Mouse (Mus musculus): ENCODE results near the gene Coa4. TPM values are rescaled to one million over a fixed set of nuclear protein-coding genes. Genes with fewer than 3 reads are reported as not detected.
A peak's percentile ranks its signal among the peaks of the same experiment; 100 is the strongest.
"Not testable (repeated sequence)": the region's sequence is repeated elsewhere in the genome, so short reads cannot be mapped to it uniquely, and the experiment has no call there.

Gene Coa4
- total RNA-seq, 2 experiments from 2014 or later: 10.1 to 11.7 TPM

- DNase-seq (ENCODE audit: low spot score): no peak
Observed at GRCm38 (mm10) chr7:100559331-100559730, 22.5 kb downstream of the Coa4 start.

DNA sequence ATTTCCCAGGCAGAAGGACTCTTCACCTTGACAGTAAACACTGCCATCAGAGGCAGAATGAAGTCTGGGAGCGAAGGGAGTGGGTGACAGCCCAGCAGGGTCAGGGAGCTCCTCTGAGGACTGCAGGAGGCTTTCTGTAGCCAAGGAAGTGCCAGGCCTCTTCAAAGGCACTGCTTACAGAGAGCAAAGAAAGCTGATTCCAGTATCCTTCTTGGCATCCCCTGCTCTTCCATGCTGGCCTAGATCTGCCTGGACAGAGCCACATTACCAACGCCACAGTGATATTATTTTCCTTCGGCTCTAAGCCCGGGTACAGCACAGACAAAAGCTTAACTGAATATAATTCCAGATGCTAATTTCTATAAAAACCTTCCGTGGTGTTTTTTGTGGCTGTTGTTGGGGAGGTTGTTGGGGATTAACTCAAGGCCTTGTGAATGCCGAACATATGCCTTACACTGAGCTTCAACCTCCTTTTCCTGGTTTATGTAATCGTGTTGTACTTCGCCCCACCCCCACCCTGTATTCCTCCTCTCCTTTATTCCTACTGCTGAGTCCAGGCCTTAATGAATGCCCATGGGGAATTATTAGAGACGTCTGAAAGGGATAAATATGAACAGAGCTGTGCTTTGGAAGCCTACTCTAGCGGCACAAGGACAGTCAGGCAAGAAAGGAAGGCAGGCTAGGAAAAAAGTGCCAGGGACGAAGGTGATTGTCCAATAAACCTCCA, 25.2 kb downstream of the Coa4 start:
- DNase-seq (ENCODE audit: low spot score): peak; percentile 53

DNA sequence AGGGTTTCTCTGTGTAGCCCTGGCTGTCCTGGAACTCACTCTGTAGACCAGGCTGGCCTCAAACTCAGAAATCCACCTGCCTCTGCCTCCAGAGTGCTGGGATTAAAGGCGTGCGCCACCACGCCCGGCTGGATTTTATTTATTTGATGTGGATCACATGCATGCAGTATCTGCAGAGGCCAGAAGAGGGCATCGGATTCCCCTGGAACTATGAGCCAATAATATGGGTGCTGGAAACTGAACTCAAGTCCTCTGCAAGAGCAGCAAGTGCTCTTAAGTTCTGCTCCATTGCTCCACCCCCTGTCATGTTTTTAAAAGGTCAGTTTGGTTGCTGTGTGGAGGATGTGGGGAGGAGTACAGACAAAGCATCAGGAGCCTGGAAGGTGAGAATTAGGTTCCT, 30.4 kb downstream of the Coa4 start:
- DNase-seq (ENCODE audit: low spot score): not testable (repeated sequence)

DNA sequence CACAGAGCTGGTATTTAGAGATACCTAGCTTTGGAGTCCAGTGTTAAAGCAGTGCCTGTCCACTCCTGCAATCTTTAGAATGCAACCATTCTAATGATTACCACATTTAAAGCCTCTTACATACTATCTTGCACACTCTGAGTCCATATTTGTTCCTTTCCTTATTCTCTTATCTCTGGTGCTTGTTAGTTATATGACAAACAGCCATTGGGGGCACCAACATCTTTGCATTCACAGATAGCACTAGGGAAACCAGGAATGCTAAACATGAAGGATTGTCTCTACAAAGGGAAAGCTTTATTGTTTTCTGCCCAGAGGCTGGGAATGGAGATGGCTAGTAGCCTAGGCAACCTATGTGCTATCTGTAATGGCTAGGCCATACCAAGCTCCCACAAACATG, 33.0 kb downstream of the Coa4 start:
- no peak for DNase-seq (ENCODE audit: low spot score)

DNA sequence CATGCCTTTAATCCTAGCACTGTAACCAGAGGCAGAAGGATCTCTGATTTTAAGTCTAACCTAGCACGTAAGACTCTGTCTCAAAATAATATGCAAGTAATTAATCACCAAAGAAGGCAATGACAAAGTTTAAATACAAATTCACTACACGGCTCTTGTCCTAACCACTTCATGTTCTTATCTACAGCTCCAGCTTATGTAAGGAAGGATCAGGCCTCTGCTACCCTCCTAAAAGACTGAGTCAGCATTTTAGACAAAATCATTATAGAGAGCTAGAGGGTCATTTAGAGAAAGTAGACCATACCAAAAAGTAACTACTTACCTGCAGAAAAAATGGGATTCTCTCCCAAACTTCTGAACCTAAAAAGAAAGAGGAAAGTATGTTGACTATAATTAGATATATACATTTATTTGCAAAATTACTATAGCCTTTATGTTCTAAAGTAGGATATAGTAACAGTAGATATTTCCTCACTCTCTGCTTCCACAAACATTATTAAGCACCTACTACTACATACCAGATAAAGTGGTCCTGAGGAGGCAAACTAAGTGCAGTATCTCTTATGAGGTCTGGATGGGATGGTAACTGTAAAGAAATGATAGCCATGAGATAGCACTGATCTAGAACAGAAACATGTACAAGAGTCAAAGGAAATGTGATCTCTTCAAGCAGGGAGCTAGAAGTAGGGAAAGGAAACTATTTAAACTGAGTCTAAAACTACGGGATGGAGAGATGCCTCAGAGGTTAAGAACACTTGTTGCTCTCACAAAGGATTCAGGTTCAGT, 34.3 kb downstream of the Coa4 start:
- DNase-seq (ENCODE audit: low spot score): no peak

- DNase-seq (ENCODE audit: low spot score): no peak
Observed at GRCm38 (mm10) chr7:100572061-100572460, 35.2 kb downstream of the Coa4 start.

GRCm38 (mm10) chr7:100572704-100573103, 35.8 kb downstream of the Coa4 start:
- DNase-seq (ENCODE audit: low spot score): no peak

- DNase-seq (ENCODE audit: low spot score): no peak
Observed at GRCm38 (mm10) chr7:100578794-100579193, 41.9 kb downstream of the Coa4 start.

GRCm38 (mm10) chr7:100582235-100582634, 45.4 kb downstream of the Coa4 start:
- no peak for DNase-seq (ENCODE audit: low spot score)

GRCm38 (mm10) chr7:100582727-100583236, 45.9 kb downstream of the Coa4 start:
- peak; percentile 91 for DNase-seq (ENCODE audit: low spot score)

DNA sequence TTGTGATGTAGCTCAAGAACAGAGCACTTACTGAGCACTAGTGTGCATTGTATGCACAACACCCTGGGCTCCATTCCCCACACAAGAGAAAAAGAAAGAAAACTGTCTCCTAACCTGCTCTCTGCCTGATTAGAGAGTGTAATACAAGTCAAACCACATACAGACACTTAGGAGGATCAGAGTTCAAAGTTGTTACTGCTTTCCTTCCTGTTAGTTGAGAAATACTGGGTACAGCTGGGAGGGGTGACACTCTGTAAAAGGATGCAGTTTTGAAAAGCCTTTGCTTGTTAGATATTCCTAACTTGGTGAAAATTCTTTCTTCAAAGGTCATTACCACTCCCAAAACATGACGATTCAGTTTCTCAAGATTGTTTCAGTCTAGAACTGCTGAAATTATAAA, 52.9 kb downstream of the Coa4 start:
- no peak for DNase-seq (ENCODE audit: low spot score)

Other genes starting within 250 kb of the Coa4 start
- 1 to 10 TPM; 5.5 to 6.1 TPM for gene C2cd3, start 164.8 kb upstream of the Coa4 start, total RNA-seq (2021)
- gene Ppme1, start 164.8 kb upstream of the Coa4 start, total RNA-seq (2021): 10 to 100 TPM; 22.6 to 24.6 TPM
- 100 to 1,000 TPM in 1 of 2 experiments, 10 to 100 TPM in 1; 94.4 to 203 TPM for gene Ucp3, start 64.1 kb upstream of the Coa4 start, total RNA-seq (2021)
- gene Ucp2, start 43.7 kb upstream of the Coa4 start, total RNA-seq (2021): 10 to 100 TPM; 16.6 to 17.4 TPM
- gene Dnajb13, start 22.1 kb upstream of the Coa4 start, total RNA-seq (2021): not detected
- 10 to 100 TPM; 65.5 to 68.8 TPM for gene Rab6a, start 70.3 kb downstream of the Coa4 start, total RNA-seq (2021)
- gene Mrpl48, start 71.2 kb downstream of the Coa4 start, total RNA-seq (2021): 10 to 100 TPM; 54.7 to 60.4 TPM
- 100 to 1,000 TPM in 1 of 2 experiments, 10 to 100 TPM in 1; 76.1 to 103 TPM for gene Plekhb1, start 125.3 kb downstream of the Coa4 start, total RNA-seq (2021)
- gene Fam168a, start 169.6 kb downstream of the Coa4 start, total RNA-seq (2021): 10 to 100 TPM; 38.8 to 43.5 TPM

Measured in gastrocnemius, adult 18-20 months (tissue).